Mouse (Mus musculus): Measurements from ENCODE around the gene Tmem232. TPM values are rescaled to one million over a fixed set of nuclear protein-coding genes. Genes with fewer than 3 reads are reported as not detected.

The Tmem232 gene
- total and polyA plus RNA-seq, 3 experiments: not detected

DNA sequence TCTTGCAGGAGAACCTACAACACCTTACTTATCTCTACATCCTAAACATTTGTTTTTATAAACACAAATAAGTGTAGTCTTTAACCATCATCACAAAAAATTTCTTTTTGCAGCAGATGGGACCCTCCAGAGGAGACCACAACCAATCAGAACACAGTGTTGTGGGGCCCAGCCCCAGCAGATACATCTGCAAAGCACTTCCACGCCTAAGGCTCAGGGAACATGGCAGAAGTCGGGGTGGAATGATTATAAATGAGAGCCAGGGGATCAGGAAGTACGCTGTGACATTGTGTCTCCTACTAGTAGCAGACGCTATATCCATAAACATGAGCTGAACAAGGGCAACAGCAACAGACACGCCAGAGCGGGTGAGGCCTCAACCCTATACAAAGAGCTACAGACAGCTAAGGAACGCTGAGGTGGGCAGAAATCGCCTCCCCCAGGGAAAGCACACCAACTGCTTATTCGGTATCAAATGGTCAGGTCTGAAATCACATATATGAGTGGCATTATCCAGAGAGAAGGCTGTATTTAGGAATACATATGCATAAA is 156.1 kb downstream of the Tmem232 start:
- H3K27me3 ChIP-seq (ENCODE audit: insufficient read depth, low read length): no peaks in the 10 kb centered on the region
- H3K9me3 ChIP-seq (replicated peaks): peaks cover 20% of the 10 kb centered on the region
- no peak for DNase-seq (ENCODE audit: low spot score)
- H3K4me1 ChIP-seq (ENCODE audit: insufficient read depth, low read depth, low read length): no peaks in the 10 kb centered on the region
- no peak overlapping the region for H3K4me3 ChIP-seq (ENCODE audit: low read depth, low read length)
- ATAC-seq (ENCODE audit: extremely low read depth, insufficient number of reproducible peaks, low FRiP score, poor library complexity, severe bottlenecking): no peak
- no peaks in the 10 kb centered on the region for H3K36me3 ChIP-seq (replicated peaks)
- TF ChIP-seq CTCF (IDR thresholded peaks at IDR 0.05; ENCODE audit: low read depth, low read length): no peak
- TF ChIP-seq TAL1 (conservative IDR thresholded peaks at IDR 0.05; ENCODE audit: low read depth, low read length): no peak
- TF ChIP-seq GATA2 (IDR thresholded peaks at IDR 0.05; ENCODE audit: borderline replicate concordance, low read depth, low read length): no peak
- TF ChIP-seq POLR2AphosphoS5 (IDR thresholded peaks at IDR 0.05; ENCODE audit: insufficient replicate concordance, low read depth, low read length): no peak
- no peak for TF ChIP-seq GATA1 (IDR thresholded peaks at IDR 0.05; ENCODE audit: borderline replicate concordance, low read length)

- DNase-seq (ENCODE audit: low spot score) (no peak), ATAC-seq (ENCODE audit: extremely low read depth, insufficient number of reproducible peaks, low FRiP score, poor library complexity, severe bottlenecking) (no peak)
- TF ChIP-seq GATA1 (IDR thresholded peaks at IDR 0.05; ENCODE audit: borderline replicate concordance, low read length): no peak
- no peak for TF ChIP-seq TAL1 (conservative IDR thresholded peaks at IDR 0.05; ENCODE audit: low read depth, low read length)
- TF ChIP-seq GATA2 (IDR thresholded peaks at IDR 0.05; ENCODE audit: borderline replicate concordance, low read depth, low read length): no peak
- TF ChIP-seq POLR2AphosphoS5 (IDR thresholded peaks at IDR 0.05; ENCODE audit: insufficient replicate concordance, low read depth, low read length): no peak
- no peak for TF ChIP-seq CTCF (IDR thresholded peaks at IDR 0.05; ENCODE audit: low read depth, low read length)
Measured at GRCm38 (mm10) chr17:65370034-65370780, 170.4 kb downstream of the Tmem232 start.

GRCm38 (mm10) chr17:65365535-65366254 is 174.9 kb downstream of the Tmem232 start:
- Histone ChIP-seq H3K27me3 (ENCODE audit: insufficient read depth, low read length) (no peaks in the 10 kb centered on the region), H3K9me3 (replicated peaks) (peaks cover 30% of the 10 kb centered on the region), H3K36me3 (replicated peaks) (no peaks in the 10 kb centered on the region), H3K4me3 (ENCODE audit: low read depth, low read length) (no peak overlapping the region), H3K4me1 (ENCODE audit: insufficient read depth, low read depth, low read length) (no peaks in the 10 kb centered on the region)
- ATAC-seq (ENCODE audit: extremely low read depth, insufficient number of reproducible peaks, low FRiP score, poor library complexity, severe bottlenecking) (no peak), DNase-seq (ENCODE audit: low spot score) (no peak)
- TF ChIP-seq TAL1 (conservative IDR thresholded peaks at IDR 0.05; ENCODE audit: low read depth, low read length) (no peak), POLR2AphosphoS5 (IDR thresholded peaks at IDR 0.05; ENCODE audit: insufficient replicate concordance, low read depth, low read length) (no peak), GATA2 (IDR thresholded peaks at IDR 0.05; ENCODE audit: borderline replicate concordance, low read depth, low read length) (no peak), GATA1 (IDR thresholded peaks at IDR 0.05; ENCODE audit: borderline replicate concordance, low read length) (no peak), CTCF (IDR thresholded peaks at IDR 0.05; ENCODE audit: low read depth, low read length) (no peak)

More at GRCm38 (mm10) chr17:65370034-65370780, 170.4 kb downstream of the Tmem232 start:
- H3K27me3 ChIP-seq (ENCODE audit: insufficient read depth, low read length): no peaks in the 10 kb centered on the region
- peaks cover 21% of the 10 kb centered on the region for H3K9me3 ChIP-seq (replicated peaks)
- H3K4me3 ChIP-seq (ENCODE audit: low read depth, low read length): no peak overlapping the region
- H3K4me1 ChIP-seq (ENCODE audit: insufficient read depth, low read depth, low read length): no peaks in the 10 kb centered on the region
- H3K36me3 ChIP-seq (replicated peaks): no peaks in the 10 kb centered on the region

GRCm38 (mm10) chr17:65351836-65352235 is 188.7 kb downstream of the Tmem232 start:
- DNase-seq (ENCODE audit: low spot score) (no peak), ATAC-seq (ENCODE audit: extremely low read depth, insufficient number of reproducible peaks, low FRiP score, poor library complexity, severe bottlenecking) (no peak)
- Histone ChIP-seq H3K4me1 (ENCODE audit: insufficient read depth, low read depth, low read length) (no peaks in the 10 kb centered on the region), H3K9me3 (replicated peaks) (peaks cover 10% of the 10 kb centered on the region; the same call in 1 of the 2 replicates), H3K36me3 (replicated peaks) (no peaks in the 10 kb centered on the region), H3K27me3 (ENCODE audit: insufficient read depth, low read length) (no peaks in the 10 kb centered on the region), H3K4me3 (ENCODE audit: low read depth, low read length) (no peak overlapping the region)
- no peak for TF ChIP-seq CTCF (IDR thresholded peaks at IDR 0.05; ENCODE audit: low read depth, low read length)
- no peak for TF ChIP-seq TAL1 (conservative IDR thresholded peaks at IDR 0.05; ENCODE audit: low read depth, low read length)
- no peak for TF ChIP-seq GATA1 (IDR thresholded peaks at IDR 0.05; ENCODE audit: borderline replicate concordance, low read length)
- TF ChIP-seq GATA2 (IDR thresholded peaks at IDR 0.05; ENCODE audit: borderline replicate concordance, low read depth, low read length): no peak
- no peak for TF ChIP-seq POLR2AphosphoS5 (IDR thresholded peaks at IDR 0.05; ENCODE audit: insufficient replicate concordance, low read depth, low read length)

DNA sequence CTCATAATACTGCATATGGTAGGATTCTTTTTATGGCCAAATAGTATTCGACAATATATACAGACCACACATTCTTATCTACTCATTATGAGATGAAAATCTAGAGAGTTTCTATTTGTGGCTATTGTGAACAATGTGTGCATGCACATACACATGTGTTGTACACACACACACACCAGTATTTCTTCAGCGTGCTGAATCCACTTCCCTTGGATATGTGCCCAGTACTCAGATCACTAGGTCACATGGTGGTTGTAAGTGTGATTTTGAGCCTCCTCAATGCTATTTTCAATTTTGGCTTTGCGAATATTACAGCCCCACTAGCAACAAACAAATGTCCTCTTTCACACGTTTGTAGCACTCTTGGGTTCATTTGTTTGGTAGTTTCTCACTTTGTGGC is 200.6 kb downstream of the Tmem232 start:
- DNase-seq (ENCODE audit: low spot score) (no peak), ATAC-seq (ENCODE audit: extremely low read depth, insufficient number of reproducible peaks, low FRiP score, poor library complexity, severe bottlenecking) (no peak)
- Histone ChIP-seq H3K27me3 (ENCODE audit: insufficient read depth, low read length) (no peaks in the 10 kb centered on the region), H3K4me3 (ENCODE audit: low read depth, low read length) (no peak overlapping the region), H3K36me3 (replicated peaks) (no peaks in the 10 kb centered on the region), H3K4me1 (ENCODE audit: insufficient read depth, low read depth, low read length) (no peaks in the 10 kb centered on the region), H3K9me3 (replicated peaks) (peaks cover 13% of the 10 kb centered on the region)
- no peak for TF ChIP-seq GATA1 (IDR thresholded peaks at IDR 0.05; ENCODE audit: borderline replicate concordance, low read length)
- no peak for TF ChIP-seq GATA2 (IDR thresholded peaks at IDR 0.05; ENCODE audit: borderline replicate concordance, low read depth, low read length)
- TF ChIP-seq CTCF (IDR thresholded peaks at IDR 0.05; ENCODE audit: low read depth, low read length): no peak

GRCm38 (mm10) chr17:65330759-65331158 is 209.8 kb downstream of the Tmem232 start:
- TF ChIP-seq TAL1 (conservative IDR thresholded peaks at IDR 0.05; ENCODE audit: low read depth, low read length) (no peak), GATA2 (IDR thresholded peaks at IDR 0.05; ENCODE audit: borderline replicate concordance, low read depth, low read length) (no peak), GATA1 (IDR thresholded peaks at IDR 0.05; ENCODE audit: borderline replicate concordance, low read length) (no peak), POLR2AphosphoS5 (IDR thresholded peaks at IDR 0.05; ENCODE audit: insufficient replicate concordance, low read depth, low read length) (no peak), CTCF (IDR thresholded peaks at IDR 0.05; ENCODE audit: low read depth, low read length) (no peak)
- ATAC-seq (ENCODE audit: extremely low read depth, insufficient number of reproducible peaks, low FRiP score, poor library complexity, severe bottlenecking) (no peak), DNase-seq (ENCODE audit: low spot score) (no peak)
- Histone ChIP-seq H3K4me3 (ENCODE audit: low read depth, low read length) (no peak overlapping the region), H3K4me1 (ENCODE audit: insufficient read depth, low read depth, low read length) (no peaks in the 10 kb centered on the region), H3K9me3 (replicated peaks) (peaks cover 17% of the 10 kb centered on the region), H3K27me3 (ENCODE audit: insufficient read depth, low read length) (no peaks in the 10 kb centered on the region), H3K36me3 (replicated peaks) (no peaks in the 10 kb centered on the region)
